Mouse (Mus musculus): ENCODE results near the gene Elovl1.

DNA sequence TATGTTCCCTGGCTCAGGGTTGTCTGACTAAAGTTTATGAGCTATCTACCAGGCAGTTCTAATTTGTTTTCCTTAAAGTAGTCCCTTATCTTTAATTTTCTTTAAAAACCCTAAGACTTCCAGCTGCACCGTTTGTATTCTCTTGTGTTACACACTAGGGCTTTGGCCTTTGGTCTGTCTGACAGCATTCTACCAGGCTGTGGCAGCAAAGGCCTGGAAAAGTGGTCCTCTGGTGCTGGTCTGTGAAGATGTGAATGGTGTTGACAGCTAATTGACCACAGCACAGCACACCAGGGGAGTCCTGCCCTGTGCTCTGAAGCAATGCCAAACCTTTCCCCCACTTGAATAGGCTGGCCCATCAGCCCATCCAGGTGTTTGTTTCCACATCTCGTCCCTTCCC is 12.1 kb upstream of the Elovl1 start:
- TF ChIP-seq POLR2A (IDR thresholded peaks at IDR 0.05; ENCODE audit: insufficient read length, low read depth) (no peak), MYOG (IDR thresholded peaks at IDR 0.05; ENCODE audit: control insufficient read depth in 1 of 3, insufficient read depth in 1 of 3, insufficient read length in 2 of 3, low read depth in 2 of 3) (no peak), USF1 (IDR thresholded peaks at IDR 0.05; ENCODE audit: low read depth) (no peak), TCF12 (IDR thresholded peaks at IDR 0.05; ENCODE audit: insufficient read depth, poor library complexity, severe bottlenecking) (no peak), CEBPB (IDR thresholded peaks at IDR 0.05; ENCODE audit: insufficient read depth, poor library complexity, severe bottlenecking) (no peak), MYOD1 (IDR thresholded peaks at IDR 0.05; ENCODE audit: control insufficient read depth in 1 of 3, insufficient read length in 2 of 3, low read depth in 2 of 3) (no peak)

Data from myocyte (in vitro differentiated cells).